Mouse (Mus musculus): ENCODE data around the gene Cd300ld3.
A peak's percentile ranks its signal among the peaks of the same experiment; 100 is the strongest.

The Cd300ld3 gene

DNA sequence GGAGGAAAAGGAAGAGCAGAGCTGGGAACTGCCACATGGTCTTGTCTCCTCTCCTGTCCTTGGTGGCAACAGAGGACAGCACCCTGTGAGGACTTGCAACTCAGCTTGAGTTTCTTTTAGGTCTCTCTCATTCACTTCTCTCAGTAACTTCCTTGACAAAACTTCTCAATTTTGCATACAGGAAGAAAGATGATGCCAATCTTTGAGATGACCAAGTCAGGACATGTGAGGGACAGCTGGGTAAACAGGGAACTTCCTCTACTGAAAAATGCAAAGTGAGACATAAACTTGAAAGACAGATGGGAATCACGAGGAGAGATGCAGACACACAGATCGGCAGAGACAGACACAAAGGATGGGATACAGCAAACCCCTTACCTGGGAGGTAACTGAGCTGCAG, at the start of gene Cd300ld3:
Gene Cd300ld3 (minus strand): TSS at position 151 of the 400 bp plus-strand sequence.
- no peak for DNase-seq

DNA sequence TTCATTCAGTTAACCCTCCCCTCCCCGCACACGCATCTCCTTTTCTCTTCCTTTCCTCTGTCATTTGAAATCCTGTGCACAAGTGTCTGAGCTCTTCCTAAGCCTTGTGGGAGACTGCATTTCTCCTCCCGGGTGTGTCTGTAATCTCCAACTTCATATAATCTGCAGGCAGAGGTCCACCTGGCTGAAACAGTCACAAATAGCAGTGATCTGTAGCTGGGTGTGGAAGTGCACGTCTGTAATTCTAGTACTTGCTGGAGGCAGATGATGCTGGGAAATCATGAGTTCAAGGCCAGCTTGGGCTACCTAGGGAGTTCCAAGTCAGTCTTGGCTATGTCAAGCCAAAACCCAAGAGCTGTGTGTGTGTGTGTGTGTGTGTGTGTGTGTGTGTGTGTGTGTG, 43.9 kb upstream of the Cd300ld3 start:
- no peak for DNase-seq

DNA sequence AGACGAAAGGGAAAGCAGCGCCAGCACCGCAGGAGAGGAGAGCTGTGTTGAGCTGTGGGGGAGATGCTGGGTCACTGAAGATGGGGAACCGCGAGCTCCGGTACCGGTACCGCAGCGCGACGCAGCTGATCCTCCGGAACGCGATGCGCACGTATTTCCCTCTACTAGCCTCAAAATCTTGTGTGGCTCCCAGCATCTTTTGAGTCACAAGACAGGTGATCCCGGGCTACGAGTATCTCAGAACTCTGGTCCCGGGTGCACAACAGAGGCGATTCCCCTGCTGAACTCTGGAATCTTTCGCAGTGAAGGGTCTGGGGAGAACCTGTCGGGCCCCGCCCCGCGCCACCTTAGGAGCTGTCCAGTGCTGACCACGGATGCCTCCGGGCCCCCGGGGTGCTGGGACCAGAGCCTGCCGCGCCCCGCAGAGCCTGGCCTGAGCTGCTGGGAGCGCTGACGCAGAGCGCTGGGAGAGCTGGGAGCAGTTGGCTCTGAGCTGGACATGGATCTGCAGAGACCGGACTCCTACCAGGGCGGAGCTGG, 43.2 kb upstream of the Cd300ld3 start, which contains the start of gene Rab37:
Gene Rab37 (plus strand): TSS at position 70 of the 540 bp plus-strand sequence.
- no peak for DNase-seq

DNA sequence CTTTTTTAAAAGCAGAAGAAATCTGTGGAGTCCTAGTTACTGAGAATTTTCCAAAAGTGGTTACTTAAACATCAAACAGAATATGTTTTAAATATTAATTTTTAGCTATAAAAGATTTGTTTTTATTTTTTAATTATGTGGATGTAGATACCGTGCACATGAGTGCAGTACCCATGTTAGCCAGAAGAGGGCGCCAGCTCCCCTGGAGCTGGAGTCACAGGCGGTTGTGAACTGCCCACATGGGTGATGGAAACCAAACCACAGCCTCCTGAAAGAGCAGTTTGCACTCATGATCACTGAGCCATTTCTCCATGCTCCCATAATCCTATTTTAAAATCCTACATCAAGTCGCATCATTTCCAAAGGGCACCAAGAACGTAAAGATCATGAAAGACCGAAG, 41.6 kb upstream of the Cd300ld3 start:
- DNase-seq: no peak

DNA sequence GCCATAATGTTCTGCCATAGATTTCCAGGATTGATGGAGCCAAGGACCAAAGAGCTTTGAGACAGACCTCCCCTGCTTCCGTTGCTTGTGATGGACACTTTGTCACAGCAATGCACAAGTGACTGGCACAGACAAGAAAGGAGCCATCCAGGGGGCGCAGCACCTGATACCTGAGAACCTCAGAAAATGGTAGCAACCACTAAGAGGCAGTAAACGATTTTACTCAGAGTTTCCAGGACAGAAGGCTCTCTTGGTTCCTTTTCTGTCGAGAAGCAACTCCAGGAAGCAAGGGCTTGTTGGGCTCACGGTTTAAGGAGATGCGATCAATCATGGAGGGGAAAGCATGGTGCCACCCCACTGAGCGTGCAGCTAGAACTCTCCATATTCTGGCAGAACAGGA, 38.0 kb upstream of the Cd300ld3 start:
- no peak for DNase-seq

DNA sequence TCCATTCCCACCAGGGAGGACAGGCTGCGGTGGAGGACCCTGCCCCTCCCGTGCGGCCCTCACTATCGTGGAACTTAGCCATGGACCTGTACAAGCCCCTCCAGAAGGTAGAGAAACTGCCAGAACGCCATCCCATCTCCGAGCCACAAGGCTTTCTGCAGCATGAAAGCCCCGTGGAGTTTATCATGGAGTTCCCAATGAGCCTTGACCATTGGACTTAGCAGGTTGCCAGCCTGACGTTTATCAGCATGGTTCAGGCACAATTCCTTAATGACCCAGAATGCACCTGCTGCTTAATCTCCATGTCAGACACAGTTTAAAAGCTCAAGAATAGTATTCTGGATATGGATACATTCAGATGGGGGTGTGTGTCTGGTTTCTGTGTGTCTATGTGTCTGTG, 36.9 kb upstream of the Cd300ld3 start:
- no peak for DNase-seq

DNA sequence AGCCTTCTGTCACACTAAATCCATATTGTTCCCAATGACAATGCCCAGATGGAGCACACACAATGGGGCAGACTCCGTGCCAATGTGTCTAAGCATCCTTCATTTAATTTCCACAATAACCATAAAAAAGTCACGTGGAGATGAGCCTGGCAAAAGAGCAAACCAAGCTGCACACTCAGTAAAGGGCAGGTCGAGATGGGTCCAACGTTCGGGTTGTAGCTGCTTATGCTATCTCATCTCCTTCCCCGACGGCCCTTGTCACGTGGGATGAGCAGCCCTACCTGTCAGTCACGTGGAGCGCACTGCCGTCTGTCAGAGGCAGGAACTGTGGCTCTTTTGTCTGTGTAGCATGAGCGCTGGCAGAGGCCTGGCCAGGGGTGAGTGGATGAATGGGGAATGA, 36.4 kb upstream of the Cd300ld3 start:
- no peak for DNase-seq

DNA sequence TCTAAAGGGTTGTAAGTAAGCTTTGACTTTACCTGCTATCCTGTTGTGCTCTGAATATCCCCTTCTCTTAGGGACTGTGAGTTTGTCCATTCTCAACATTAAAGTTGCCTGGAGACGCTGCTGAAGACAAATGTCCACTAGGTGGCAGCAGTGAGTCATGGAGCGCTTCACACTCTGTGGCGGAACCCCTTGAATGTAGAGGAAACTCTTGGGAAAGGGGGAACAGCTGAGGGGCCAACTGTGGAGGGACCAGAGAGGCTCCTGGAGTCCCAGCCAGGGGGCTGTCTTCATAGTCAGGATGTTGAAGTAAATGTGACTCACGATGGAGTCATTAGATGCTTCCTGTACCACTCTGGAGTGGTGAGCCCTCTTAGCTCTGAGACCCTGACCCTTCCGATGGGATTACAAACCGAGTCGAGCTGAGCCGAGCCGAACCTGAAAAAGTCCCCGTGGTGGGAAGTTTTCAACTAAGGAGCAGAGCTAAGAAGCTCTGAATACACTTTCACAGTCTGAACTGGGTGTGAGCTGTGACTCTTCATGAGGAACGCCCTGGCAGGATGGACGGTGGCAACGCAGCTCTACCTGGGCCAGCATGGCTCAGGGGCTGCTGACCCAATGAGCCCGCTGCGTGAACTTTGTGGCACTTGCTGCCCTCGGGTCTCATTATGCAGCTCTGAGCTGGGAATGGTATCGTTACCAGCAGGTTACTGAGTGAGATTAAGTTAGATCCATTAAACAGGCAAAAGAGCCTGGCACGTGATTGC, 35.3 kb upstream of the Cd300ld3 start:
- peak; percentile 18 to 66 for DNase-seq

DNA sequence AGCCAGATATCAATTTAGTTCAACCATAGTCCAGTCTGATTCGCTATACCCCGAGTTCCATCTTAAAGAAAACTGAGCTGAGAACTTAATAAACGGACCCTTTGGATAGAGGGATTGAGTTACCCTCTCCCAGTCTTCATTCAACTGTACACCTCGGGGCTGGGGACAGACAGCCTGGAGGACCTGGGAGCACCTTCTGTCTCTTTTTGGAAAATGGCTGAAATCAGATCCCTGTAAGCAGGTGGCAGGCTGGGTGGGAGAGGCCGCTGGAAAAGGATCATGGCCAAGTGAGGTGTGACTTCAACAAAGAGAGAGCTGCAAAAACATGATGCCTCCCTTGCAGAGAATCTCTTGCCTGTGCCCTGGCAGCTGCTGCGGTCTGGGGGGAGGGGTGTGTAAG, 34.0 kb upstream of the Cd300ld3 start:
- DNase-seq: no peak

DNA sequence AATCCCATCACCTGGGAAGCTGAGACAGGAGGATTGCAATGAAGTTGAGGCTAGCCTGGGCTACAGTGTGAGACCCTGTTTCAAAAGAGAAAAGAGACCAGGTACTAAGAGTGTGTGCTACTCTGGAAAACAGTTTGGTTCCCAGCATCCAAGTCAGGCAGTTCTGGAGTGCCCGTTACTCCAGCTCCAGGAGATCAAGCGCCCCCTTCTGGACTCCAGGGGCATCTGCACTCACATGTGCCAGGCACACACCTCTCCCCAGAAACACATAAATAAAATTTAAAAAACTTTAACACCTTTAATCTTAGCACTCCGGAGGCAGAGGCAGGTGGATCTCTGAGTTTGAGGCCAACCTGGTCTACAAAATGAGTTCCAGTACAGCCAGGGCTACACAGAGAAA, 33.2 kb upstream of the Cd300ld3 start:
- no peak for DNase-seq

DNA sequence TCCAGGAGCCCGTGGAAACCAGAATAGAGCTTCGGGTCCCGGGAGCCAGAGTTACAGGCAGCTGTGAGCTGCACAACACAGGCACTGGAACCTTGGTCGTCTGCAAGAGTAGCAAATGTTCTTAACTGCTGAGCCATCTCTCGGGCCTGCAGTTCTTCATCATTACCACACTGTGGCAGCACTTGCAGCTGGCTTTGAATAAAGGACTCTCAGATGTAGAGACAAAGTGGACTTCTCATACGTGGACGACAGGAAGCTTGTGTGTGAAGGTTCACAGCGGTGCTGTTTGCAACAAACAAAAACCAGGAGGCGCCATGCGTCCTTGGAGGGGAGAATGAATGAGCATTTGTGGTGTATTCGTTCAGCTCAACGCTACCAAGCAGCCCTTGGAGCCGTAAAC, 32.7 kb upstream of the Cd300ld3 start:
- peak; percentile 29 to 58 for DNase-seq

DNA sequence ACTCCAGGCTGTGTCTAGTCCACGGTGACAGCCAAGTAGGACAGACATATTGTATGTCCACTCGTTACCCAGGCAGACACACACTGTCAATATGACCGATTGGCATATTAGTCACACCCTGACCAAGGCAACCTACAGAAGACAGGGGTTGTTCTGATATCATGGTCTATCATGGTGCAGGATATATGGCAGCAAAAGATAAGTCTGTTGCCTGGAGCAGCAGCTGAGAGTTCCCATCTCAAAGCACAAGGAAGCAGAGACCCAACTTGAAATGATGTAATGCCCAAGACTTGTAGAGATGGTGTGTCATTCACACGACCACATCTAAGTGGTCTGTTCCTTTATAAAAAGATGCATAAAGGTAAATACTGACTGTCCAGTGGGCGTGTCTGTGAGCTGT, 30.5 kb upstream of the Cd300ld3 start:
- DNase-seq: no peak

DNA sequence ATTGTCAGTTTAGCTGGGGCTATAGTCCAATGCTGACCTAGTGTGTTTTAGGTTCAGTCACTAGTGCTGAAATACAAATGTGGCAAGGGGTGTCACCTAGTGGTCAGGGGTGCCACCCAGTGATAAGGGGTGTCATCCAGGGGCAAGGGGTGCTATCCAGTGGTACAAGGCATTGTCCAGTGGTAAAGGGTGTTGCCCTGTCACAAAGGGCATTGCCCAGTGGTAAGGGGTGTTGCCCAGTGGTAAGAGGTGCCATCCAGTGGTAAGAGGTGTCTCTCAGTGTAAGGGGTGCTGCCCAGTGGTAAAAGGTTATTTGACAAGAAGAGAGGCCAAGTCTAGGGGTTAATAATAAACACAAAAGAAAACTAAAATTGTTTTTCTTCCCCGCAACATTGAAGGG, 29.2 kb upstream of the Cd300ld3 start:
- DNase-seq: no peak

DNA sequence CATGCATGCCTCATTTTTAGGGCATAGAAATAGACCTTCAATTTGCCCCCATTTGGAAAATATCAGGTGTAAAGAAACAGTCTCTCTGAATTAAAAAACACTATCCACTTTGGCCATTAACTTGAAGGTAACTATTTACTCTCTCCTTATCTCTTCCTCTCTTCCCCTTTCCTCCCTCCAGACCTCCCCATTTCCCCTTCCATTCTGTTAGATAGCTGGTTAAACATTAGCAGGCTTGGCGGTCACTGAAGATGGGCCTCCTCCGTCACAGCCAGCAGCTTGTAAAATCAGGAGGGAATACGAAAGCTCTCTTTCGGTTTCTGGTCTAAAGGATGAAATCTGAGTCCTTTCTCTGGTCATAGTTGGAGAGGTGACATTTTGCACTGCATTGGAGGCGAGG, 27.6 kb upstream of the Cd300ld3 start:
- no peak for DNase-seq

DNA sequence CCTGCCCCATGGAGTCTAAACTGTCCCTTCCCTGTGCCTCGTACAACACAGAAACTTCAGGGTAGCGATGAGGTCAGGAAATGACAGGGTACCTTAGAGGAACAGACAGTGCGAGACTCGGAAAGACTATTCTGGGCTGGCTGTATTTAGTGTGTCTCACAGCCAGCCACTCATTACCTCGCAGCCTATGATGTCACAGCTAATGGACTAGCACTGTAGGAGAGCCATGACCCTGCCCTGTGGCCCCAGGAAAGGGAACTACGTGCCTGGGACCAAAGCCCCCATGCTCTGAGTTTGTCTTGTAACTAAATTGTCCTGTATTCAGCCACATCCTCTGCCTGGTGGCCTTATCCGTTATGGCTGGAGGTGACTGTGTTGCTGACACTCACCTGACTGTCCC, 27.2 kb upstream of the Cd300ld3 start:
- DNase-seq: peak in 1 of 2 experiments; percentile 10

DNA sequence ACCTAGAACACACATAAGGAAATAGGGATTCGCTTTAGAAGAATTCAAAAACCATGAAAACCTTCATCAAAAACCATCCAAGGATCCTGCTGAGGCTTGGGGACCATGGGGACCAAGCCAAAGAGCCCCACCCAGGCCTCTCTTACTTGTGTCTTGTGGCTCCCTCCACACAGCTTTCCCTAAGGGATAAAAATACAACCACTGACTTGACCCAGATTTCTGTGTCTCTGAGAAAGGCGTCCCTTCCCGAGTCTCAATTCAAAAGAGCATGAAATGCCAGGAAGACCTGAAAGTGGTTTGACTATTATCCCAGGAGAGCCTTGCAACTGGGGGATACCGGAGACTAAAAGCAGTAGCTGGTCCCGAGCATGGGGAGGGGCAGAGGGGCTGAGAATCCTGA, 24.8 kb upstream of the Cd300ld3 start:
- DNase-seq: no peak

DNA sequence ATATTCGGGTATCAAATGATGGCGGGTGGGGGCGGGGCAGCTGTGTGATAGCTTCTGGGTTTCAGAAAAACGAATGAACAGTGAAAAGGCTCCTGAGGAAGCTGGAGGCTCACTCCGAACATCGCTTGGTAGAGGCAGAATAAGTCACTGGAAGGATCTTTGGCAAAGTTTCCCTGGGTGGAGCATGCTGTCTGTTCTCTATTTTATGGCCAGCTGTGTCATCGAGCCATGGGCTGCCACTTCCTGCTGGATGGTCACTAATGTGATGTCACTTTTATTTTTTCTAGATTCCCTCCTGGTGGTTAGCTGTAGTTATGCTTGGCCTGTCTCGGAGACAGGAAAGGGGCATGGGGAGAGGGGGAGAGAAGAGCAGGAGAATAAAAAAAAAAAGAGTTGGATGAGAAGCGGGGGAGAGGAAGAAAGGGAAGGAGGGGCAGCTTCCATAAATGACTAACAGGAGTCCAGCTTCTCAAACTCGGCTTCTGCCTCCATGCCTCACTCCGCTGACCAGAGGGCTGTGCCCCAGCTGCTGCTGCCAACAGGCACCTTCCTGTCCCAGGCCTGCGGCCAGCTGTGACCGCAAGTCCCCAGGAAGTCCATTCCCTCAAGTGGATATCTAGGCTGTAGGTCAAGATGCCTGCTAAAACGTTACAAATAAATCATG, 23.6 kb upstream of the Cd300ld3 start:
- peak; percentile 36 to 40 for DNase-seq

DNA sequence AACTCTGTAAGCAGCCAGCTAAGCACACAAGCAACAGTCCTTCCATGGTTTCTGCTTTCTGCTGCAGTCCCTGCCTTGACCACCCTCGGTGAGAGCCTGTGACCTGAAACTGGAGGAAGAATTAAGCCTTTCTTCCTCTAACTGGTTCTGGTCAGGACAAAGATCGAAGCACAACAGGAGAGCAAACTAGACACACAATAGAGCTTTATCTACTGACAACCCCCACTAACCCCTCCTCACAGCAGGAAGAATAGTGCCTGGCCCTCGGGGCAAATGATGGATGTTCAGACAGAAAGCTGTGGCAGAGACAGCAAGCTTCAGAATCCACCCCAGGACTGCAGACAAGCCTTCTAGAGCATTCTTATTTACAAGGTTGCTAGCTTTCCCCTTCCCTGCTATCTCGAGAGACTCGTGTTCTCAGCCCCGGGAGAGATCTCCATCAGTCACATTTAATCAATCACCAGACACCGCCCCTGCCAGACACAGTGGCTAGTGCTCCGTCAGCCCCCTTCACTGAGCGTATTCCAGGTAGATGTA, 22.9 kb upstream of the Cd300ld3 start:
- no peak for DNase-seq

DNA sequence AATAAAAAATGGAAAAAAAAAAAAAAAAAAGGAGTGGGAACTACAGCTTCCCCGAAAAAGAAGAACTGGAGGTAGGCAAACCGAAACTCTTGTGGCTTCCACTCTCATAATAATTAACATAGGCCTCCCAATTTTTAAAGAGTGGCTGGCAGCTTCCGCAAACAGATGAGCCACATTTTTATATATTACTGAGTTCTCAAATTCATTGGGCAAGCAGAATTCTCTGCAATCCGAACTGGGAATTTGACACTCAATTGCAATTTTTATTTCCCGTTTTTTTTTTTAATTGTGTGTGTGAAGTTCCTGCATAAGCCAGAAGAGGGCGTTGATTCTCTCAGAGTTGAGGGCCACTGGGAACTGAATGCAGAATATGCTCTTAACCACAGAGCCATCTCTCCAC, 18.6 kb upstream of the Cd300ld3 start:
- DNase-seq: no peak

DNA sequence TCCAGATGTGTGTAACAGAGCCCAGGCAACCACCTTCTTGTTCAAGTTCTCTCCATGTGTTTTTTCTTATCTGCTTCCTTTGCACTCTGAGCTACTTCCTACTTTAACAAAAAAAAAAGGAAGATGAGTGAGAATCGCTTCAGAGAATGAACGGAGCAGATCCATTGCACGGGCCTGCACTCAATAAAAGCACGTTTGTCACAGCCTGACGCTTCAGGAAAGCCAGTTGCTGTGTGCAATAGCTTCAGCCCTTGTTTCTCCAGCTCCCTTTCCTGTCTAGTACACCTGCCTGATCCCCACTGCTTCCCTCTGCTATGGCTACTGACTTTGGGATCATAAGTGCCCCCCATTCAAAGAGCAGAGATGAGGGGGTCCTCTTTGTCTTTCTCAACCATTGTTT, 13.9 kb upstream of the Cd300ld3 start, which contains the start of gene Cd300e:
Gene Cd300e (minus strand): TSS at position 101 of the 400 bp plus-strand sequence.
- DNase-seq: no peak

DNA sequence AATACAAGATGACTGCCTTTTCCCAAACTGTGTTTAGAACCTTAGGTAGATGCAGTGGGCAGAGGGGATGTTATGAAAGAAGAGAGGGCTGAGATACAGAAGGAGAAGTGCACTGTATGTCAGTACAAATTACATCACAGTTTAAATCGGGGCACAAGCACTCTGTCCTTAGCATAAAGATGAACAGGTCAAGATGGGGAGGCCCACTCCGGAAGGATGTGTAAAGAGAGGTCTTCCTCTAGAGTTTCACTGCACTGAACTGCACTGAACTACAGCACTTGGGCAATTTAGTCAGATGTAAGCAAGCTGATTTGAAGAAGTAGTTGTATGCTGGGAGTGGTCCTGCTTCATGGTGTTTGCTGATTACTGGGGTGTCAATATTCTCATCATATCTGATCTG, 11.6 kb upstream of the Cd300ld3 start:
- no peak for DNase-seq

DNA sequence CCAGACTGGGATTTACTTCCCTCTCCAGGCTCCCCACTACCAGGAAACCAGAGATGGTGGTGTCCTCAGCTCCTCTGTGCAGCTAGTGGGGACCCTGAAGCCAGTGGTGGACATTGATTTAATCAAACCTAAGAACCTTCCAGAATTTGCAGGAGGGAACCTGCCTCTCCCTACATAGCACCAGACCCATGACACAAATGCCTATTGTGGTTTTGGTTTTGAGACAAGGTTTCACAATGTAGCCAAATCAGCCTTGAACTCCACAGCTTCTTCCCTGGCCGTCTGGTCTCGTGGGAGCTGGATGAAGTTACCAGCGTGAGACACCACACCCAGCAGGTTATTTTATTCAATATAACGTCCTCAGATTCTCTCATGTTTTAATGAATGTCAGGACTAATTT, 10.5 kb upstream of the Cd300ld3 start:
- DNase-seq: no peak

DNA sequence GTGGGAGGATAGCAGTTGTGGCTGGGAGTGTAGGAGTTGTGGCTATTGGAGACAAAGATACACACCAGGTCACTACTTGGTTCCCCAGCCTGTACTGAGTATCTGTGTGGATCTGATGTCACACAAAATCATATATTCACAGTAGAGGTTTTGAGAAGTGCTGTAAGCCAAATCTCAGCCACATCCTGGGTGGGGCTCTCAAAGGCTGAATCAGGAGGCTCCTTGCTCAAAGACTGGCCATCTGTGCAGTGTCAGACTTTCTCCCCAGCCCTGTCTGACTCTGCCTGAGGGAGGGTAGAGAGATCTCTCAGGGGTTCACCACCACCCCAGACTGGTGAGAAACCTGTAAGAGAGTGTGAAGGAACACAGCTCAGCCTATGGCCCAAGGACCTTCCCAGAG, 6.3 kb upstream of the Cd300ld3 start:
- DNase-seq: no peak

DNA sequence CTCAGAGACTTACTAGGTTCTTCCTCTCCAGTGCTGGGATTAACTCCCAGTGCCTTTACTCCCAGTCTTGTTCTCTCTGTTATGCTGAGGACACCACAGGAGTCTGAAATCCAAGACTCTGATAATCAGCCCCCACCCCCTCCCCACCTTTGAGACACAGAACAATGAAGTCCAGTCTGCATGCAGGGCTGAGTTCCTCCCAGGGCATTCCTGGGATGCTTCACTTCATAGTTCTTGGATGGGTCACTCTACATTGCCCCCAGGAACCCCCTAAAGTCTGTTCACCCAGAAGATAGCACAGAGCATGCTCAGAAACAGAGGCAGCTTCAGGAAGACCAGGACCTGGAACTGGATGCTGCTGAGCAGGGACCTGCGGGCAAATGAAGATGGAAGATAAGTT, 4.8 kb upstream of the Cd300ld3 start:
- no peak for DNase-seq

Measured in kidney, adult 8-10 months (tissue).